Mouse (Mus musculus): ENCODE results near the gene Nacc2.

The Nacc2 gene

DNA sequence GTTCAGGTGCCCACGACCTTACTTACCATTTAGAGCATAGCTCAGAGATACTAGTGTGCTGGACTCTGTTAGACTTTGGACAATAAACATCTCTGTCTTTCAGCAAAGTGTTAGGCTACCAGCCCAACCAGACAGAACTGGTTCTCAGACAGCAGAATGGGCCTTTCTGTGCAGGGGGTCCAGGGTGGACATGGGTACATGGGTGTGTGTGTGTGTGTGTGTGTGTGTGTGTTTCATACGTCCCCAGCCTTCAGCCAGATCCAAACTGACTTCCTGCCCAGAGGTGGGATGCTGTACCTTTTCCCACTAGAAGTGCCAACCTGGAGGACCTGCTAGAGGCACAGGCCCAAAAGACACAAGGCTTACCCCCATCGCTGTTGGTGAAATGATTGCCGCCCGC is 23.8 kb downstream of the Nacc2 start:
- DNase-seq (ENCODE audit: low spot score): no peak

DNA sequence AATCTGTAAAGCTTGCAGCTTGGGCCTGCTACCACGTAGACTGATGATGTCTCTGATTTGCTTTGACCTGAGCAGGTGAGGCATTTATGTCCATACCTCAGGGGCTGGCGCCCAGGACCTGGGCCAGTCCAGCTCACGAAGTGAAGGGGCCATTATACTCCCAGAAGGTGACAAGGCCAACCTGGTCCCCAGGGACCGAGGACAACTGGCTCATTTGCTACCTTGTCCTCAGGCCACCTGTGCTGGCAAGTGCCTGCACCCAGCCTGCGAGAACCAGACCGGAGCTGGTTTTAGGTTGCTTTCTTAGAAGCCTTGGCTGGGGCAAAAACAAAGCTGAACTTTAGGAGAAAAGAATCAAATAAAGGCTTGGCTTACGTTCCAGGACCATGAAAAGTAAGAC is 29.1 kb downstream of the Nacc2 start:
- DNase-seq (ENCODE audit: low spot score): no peak

DNA sequence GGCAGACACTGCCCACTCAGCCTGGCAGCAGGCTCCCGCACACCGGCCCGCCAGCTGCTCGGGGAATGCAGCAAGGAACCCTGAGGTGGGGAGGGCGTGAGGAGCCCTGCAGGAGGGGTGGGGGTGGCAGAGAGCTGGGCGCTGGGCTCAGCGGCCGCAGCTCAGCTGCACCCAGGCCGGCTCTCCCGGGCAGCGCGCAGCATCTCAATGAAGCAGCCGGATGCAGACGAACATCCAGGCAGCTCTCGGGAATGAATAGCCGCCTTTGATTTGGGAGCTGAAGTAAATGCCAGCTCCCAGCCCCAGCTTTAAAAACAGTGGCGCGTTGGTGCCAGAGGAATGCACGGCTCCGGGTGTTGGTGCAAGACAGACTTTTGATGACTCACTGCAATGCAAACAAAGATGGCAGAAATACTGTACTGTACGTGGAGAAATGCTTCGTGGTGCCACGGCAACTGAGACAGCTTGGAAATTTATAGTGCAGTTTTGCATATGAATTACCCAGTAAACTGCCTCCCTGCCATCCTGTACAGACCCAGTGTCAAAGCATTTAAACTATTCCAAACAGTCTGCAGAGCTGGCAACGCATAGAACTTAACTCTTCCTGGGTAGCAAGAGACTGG is 31.1 kb downstream of the Nacc2 start:
- no peak for DNase-seq (ENCODE audit: low spot score)

DNA sequence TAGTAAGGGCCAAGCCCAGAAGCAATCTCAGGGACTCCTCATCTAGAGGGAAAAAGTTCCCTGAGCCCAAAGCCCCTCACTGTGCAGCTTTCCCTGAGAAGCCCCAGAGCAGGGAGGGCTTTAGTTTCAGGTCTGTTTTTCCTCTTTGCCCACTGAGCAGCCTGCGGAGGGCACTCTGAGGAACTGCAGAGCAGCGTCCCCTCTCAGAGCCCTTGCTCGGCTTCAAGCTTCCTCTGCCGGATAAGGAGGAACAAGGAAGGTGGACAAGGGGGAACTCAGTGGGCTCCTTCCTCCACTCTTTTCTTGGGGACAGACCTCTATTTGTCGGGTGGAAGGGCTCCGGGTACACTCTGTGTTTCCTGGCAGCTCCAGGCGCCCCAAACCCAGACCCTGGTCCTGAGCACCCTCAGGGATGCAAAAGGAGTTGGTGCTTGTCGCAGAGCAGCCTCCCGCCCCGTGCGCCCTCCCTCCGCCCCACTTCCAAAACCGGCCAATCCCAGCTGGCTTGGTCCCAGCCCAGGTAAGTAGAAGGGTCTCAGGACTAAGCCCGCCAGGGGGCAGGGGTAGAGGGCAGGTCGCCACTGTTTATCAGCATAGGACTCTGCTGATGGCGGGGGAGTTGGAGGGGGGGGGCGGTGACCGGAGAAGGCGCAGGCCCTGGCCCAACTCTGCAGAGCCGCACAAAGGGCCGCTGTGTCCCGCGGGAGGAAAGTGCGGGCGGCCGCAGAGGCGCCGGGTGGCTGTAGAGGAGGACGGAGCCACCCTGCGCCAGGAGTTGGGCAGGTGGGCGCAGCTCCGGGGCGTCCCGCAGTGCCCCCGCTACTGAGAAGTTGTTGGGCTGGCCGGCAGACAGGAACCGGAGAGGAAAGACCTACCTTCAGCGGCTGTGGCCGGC is 31.9 kb downstream of the Nacc2 start:
- no peak for DNase-seq (ENCODE audit: low spot score)

DNA sequence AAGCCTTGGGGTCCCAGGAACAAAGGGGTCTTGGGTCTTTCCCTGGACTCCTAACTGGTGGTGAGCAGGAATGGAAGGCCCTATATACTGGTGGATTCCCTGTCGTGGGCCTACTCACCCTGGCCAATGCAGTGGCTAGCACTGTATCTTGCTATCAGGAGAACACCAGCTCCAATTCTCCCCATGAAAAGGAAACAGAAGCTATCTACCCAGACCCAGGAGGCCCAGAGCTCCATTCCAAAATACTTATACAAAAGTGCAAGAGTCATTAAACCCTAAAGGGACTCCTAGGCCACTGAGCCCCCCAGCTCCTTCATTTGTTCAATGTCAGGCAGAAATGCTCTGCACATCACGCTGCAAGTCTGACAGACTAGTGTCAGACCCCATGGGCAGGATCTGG is 34.0 kb downstream of the Nacc2 start:
- no peak for DNase-seq (ENCODE audit: low spot score)

DNA sequence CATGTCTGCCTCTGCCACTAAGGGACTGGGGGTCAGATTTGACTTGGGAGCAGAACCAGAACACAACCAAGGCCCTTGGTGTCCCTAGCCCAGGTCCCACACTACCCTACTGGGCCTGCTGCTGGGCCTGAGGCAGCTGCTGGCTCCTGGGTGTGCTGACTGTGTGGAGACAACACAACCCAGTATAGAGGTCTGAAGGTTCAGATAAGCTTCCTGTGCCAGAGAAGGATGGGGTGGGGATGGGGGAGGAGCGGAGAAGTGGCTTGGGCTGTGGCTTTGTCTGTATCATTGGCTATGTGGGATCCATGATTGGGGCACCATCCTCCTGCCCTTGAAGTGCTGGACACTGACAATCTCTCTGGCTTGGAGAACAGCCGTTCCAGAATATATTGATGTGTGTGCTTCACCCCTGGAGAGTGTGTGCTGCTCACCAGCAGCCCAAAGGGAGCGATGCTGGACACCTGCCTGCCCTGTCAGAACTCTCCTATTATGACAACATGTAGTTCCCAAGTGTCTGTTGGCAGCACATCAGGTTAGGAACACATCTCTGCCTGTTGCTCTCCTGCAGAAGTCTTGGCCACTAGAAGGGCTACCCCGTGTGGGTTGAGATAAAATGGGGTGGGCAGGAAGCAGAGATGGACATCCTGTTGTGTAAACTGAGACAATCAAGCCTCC is 36.0 kb downstream of the Nacc2 start:
- DNase-seq (ENCODE audit: low spot score): no peak

DNA sequence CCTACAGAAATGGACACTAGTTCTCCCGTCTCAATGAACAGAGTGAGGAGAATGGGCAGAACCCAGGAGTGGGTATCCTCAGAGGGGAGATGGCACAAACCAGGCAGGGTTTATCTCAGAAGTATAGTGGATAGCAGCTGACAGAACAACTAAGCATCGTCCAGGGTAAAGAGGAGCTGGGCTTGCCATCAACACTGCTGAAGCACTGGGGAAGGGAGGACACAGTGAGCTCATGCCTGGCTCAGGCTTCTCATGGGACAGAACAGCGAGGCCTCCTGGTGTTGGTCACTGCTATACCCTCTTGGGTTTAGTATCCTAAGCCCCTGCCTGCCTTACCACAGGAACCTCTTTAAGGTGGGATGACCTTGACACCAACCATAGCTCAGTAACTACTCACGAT is 36.5 kb downstream of the Nacc2 start:
- DNase-seq (ENCODE audit: low spot score): no peak

DNA sequence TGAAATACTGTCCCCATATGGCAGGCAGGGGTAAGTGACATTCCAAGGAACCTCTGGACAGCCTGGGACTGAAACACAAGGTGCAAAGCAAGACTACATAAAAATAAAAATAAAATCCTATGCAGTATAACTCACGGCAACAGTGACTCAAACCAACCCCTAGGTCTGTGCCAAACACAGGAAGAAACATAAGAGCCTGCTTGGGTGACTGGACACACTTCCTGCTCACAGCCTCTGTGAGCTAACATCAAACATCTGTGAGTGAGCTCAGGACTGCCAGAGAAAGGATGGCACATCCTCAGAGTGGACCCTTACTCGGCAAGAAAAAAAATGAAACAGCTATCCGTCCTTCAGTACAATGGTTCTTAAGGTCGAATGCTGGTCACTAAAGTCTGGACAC is 40.1 kb downstream of the Nacc2 start:
- DNase-seq (ENCODE audit: low spot score): no peak

DNA sequence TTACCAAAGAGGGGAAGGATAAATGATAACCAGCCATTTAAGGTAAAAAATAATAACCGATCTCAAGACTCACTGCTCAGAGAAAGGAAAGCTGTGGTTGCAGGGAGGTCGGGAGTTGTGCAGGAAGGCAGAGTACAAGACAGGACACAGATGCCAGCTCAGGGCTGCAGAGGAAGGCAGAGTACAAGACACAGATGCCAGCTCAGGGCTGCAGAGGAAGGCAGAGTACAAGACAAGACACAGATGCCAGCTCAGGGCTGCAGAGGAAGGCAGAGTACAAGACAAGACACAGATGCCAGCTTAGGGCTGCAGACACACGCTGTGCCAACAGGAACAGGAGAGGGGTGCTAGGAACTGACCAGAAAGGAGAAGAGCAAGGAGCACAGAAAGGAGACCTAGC is 42.2 kb downstream of the Nacc2 start:
- DNase-seq (ENCODE audit: low spot score): no peak

DNA sequence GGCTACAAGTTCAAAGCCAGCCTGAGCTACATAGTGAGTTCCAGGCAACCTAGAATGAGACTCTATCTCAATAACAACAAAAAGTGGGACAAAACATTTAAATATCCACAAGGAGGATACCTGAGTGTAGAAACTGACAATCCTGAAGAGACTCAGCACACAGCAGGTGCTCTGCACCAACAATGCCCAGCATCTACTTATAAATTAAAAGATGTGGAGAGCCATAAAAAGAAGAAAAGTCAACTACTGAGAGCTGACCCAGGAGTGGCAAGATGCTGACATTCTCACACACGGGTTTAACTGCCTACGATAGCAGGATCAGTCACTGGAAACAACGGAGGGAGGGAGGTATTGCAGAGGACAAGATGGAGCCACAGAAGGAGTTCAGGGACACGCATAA is 43.6 kb downstream of the Nacc2 start:
- DNase-seq (ENCODE audit: low spot score): no peak

DNA sequence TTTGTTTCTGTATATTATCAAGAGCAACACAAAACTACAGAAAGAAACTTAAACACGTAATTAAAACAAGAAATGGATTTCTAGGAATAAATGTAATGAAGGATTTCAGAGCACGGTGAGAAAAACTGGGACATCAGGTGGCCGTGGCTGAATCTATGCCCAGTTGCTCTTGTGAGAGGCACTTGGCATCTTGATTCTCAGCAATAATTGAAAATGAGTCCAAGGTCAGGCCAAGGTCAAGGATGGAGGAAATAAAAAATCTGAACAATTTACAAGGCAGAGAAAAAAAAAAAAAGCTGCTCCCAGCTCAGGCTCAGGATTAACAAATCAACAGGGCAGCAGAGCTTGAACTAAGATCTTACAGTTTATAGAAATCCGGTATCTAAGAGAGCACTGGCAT is 46.0 kb downstream of the Nacc2 start:
- no peak for DNase-seq (ENCODE audit: low spot score)

DNA sequence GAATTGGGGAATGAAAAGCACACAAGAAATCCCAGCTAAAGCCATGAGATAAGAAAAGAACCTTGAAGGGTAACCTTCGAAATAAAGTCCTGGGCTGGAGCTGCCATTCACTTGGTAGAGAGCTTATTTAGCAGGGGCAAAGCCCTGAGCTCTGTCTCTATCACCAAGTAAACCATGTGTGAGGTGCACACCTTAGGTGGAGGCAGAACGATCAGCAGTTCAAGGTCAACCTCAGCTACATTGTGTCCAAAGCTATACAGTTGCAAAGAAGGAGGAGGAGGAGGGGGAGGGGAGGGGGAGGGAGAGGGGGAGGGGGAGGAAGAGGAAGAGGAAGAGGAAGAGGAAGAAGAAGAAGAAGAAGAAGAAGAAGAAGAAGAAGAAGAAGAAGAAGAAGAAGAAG is 46.9 kb downstream of the Nacc2 start:
- no peak for DNase-seq (ENCODE audit: low spot score)

DNA sequence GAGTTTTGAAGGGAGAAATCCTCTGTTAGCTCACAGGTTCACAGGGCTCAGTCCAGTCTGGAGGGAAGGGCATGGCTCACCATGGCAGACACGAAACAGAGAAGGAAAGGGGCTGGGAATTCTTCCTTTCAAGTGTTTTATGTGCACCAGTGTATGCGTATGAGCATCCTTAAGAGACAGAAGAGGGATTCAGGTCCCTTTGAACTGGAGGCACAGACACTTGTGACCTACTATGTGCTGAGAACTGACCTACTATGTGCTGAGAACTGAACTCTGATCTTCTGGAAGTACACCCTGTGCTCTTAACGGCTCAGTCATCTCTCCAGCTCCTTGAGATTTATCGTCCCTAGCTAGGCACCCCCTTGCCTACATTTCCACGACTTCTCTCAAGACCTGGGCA is 48.5 kb downstream of the Nacc2 start:
- no peak for DNase-seq (ENCODE audit: low spot score)

DNA sequence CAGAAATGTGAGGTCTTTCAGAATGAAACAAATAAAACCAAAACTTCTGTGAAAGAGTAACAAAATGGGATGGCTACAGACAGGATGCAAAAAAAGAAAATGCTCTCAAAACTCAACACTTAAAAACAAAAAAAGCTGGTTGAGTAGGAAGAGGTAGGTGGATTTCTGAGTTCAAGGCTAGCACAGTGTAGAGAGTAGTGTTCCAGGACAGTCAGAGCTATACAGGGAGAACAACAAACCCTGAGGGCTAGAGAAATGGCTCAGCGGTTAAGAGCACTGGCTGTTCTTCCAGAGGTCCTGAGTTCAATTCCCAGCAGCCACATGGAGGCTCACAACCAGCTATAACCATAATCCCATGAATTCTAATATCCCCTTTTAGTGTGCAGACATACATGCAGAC is 54.4 kb downstream of the Nacc2 start:
- no peak for DNase-seq (ENCODE audit: low spot score)

DNA sequence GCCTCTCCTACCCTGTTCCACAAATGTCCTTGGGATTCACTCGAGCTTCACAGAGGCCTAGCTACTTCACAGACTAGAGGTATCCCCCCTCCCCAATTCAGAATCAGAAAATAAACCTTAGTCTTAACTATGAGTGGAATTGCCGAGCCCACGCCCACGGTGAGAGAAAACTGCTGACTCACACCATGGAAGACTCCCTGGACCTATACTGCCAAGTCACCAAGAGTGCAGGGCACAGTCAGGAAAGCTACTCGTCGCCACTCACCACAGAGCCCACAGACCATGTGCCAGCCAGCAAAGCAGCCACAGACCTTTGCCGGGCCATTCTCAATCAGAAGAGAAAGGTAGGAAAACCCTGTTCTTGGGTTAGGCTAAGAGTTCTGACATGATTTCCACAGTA is 54.8 kb downstream of the Nacc2 start:
- no peak for DNase-seq (ENCODE audit: low spot score)

DNA sequence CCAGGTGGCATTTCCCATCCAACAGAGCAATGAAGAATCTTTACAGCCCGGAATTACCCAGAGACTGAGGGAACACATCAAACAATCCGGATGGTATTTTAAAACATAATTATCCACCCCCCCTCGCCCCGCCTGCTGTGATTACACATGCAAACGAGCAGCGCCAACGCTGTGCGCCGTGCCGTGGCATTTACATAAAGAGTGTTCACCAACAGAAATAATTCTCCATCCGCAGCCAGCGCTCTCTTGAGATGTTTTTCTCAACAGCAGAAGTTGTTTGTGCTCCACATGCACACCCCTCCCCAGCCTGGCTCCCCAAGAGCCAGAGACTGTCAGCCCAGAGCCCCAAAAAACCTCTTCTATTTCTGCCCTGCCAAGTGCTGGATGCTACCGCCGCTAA is 56.5 kb downstream of the Nacc2 start:
- DNase-seq (ENCODE audit: low spot score): no peak

DNA sequence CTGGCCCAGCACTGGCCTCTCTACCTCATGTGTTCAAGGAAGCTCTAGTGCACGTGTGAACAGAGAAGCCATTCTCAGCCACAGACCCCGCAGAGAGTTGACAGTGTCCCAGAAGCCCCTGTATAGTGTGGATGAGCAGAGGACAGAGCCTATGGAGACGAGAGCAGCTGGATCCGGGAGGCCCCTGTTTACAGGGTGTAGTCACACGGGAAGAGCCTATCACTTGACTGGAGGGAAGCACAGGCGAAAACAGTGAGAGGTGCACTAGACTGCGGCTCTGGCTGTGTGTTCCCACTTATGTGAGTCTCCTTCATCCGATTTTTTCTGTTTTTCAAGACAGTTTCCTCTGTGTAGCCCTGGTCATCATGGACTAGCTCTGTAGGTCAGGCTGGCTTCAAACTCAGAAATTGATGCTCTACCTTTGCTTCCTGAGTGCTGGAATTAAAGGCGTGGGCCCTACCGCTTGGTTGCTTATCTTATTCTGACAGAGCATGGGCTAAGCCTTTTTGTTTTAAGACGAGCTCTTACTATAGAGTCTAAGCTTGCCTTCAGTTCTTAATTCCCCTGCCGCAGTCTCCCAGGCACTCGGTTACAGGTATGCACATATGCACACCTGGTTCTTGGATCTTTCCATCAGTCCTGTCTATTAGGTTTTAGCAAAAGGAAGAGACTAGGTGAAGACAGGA is 60.1 kb downstream of the Nacc2 start:
- no peak for DNase-seq (ENCODE audit: low spot score)

DNA sequence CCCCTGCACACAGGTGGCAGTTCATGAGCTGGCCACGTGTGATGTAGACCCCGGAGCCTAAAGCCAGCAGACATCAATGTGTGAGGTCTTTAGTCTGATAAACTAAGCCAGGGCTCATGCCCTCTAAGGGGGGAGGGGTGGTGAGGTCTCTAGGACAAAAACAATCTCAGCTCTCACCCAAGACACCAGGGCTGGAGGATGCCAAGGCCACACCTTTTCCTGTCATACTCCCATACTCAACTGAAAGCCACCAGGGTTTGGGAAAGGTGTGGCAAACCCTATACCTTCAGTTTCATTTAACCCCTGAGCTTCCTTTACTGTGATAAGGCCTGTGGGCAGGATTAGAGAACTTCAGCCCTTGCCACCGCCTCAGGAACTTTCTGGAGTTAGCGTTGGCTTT is 60.8 kb downstream of the Nacc2 start:
- no peak for DNase-seq (ENCODE audit: low spot score)

DNA sequence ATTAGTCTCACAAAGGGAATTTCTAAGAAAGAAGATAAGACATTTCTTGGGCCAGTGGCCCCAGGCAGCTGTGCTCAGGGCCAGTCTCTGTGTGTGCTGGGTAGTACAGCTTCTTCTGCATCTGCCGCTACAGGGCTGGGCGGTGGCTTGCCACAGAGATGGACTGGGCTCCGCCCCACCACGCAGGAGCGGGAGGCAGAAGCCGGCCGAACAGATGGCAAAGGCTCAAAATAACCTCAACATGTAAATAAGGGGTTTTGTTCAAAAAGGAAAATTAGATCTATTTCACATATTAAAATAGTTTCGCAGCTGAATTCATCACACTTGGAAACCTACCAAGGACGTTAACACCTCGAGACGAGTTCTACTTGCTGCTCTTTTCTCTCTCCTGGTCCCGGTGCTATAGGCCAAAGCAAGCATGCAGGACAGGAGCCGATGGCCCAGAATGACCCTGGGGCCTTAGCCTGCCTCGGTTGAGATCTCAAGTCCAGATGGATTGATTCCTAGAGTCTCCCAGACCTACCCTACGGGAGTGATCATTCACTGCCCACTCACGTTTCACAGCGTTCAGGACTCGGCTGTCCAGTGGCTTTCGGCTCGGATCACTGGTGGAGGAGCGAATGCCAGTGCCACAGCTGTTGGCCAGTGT is 61.9 kb downstream of the Nacc2 start:
- no peak for DNase-seq (ENCODE audit: low spot score)

DNA sequence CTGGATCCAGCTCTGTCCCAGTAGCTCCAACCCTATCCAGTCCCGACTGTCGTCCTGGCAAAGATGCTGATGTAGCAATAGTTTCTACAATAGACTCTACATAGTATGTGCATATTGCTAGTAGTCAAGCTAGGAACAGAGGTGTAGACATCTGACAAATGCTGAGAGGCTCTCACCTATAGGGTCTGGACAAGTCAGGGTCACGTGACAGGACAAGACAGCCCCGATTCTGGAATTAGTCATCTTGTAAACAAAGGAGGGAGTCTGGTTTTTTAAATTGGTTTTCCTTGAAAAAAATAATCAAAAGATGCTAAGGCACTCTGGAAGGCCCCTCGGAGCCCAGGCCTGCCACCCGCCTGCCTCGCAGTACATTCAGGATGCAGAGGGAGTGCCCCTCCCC is 66.0 kb downstream of the Nacc2 start:
- no peak for DNase-seq (ENCODE audit: low spot score)

DNA sequence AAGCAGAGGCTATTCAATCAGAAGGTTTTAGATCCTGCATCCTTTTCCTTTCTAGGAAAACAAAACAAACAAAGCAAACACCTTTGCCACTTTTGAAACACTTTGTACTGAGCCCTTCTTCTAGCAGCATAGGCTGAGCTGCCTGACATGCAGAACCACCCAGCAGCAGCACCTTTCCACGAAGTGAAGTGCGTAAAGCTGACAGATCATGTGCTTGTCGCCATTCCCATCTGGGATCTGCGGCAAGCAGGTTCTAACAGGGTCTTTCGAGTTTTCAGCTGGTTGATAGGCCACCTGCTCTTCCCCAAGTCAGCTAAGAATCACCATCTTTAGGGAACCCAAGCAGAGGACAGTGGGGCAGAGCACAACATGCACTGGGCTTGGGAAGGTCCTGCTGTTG is 66.8 kb downstream of the Nacc2 start:
- DNase-seq (ENCODE audit: low spot score): no peak

DNA sequence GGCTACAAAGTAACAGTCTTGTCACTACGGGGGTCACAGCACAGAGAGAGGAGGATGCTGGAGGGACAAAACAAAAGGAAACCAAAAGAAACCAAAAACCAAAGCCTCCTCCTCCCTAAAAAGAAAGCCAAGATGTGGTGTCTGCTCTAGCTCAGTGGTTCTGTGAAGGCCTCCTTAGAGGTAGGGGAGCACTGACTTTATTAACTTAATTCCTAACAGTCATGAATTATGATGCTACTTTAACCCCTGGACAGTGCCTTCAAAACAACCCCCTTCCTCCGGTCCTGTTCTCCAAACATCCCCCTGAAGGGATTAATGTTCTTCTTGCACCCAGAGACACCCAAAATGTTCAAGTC is 67.3 kb downstream of the Nacc2 start:
- no peak for DNase-seq (ENCODE audit: low spot score)

Measured in ovary, postnatal 10 days (tissue).